Mouse (Mus musculus) small intestine, adult 2 months (tissue): ENCODE data around the gene Gm48552. TPM values are rescaled to one million over a fixed set of nuclear protein-coding genes. Genes with fewer than 3 reads are reported as not detected.

Experiments used
- H3K27ac ChIP-seq: fragments of 200-500 bp; 2 replicates; pipeline ENCODE4 v1.5.1; 2012; ENCODE audit warnings: low read depth, low read length, control low read depth, inconsistent platforms; ENCODE audit not compliant: insufficient read depth
- H3K27me3 ChIP-seq: fragments of 200-500 bp; 2 replicates; pipeline ENCODE4 v1.6.1; 2012; ENCODE audit warnings: mild to moderate bottlenecking, moderate library complexity, low read length, inconsistent platforms; ENCODE audit not compliant: control insufficient read depth, insufficient read depth
- H3K36me3 ChIP-seq: fragments of 200-500 bp; 2 replicates; pipeline ENCODE4 v1.6.1; 2012; ENCODE audit warnings: mild to moderate bottlenecking, low read length, control low read depth, inconsistent platforms; ENCODE audit not compliant: control insufficient read depth, insufficient read depth
- H3K4me1 ChIP-seq: fragments of 200-500 bp; 2 replicates; pipeline ENCODE4 v1.6.1; 2012; ENCODE audit warnings: low read length, inconsistent platforms, mixed read lengths; ENCODE audit not compliant: control insufficient read depth, insufficient read depth, insufficient read length
- H3K4me3 ChIP-seq: fragments of 200-500 bp; 2 replicates; pipeline ENCODE4 v1.5.1; 2012; ENCODE audit warnings: low read depth, mild to moderate bottlenecking, control low read depth, inconsistent platforms, low read length, moderate library complexity
- CTCF ChIP-seq: fragments of 200-500 bp; IDR thresholded peaks from 2 replicates; pipeline ENCODE4 v1.5.1; 2012; ENCODE audit warnings: low read depth, mild to moderate bottlenecking, control low read depth, inconsistent platforms, low read length, moderate library complexity, mixed read lengths; ENCODE audit not compliant: insufficient replicate concordance, insufficient read length; ENCODE audit errors: extremely low read depth
- POLR2A ChIP-seq: fragments of 200-500 bp; IDR thresholded peaks from 2 replicates; pipeline ENCODE4 v1.6.1; 2012; ENCODE audit warnings: low read depth, mild to moderate bottlenecking, control low read depth, inconsistent platforms, low read length, moderate library complexity
- WGBS: fragments of 180-500 bp; shearing (Covaris S2); methylation state at CpG from one replicate; pipeline ENCODE4 v1.1.7; 2018; 5-methylcytosine and 5-hydroxymethylcytosine counted together
- polyA plus RNA-seq: library from polyadenylated mRNA; depleted of rRNA; stranded (reverse); fragments of >200 nt; gene quantifications from 2 replicates; pipeline ENCODE4 v1.2.3, GENCODE M21; 2012

Gene Gm48552
- polyA plus RNA-seq, 1 experiment = 5.0 TPM

DNA sequence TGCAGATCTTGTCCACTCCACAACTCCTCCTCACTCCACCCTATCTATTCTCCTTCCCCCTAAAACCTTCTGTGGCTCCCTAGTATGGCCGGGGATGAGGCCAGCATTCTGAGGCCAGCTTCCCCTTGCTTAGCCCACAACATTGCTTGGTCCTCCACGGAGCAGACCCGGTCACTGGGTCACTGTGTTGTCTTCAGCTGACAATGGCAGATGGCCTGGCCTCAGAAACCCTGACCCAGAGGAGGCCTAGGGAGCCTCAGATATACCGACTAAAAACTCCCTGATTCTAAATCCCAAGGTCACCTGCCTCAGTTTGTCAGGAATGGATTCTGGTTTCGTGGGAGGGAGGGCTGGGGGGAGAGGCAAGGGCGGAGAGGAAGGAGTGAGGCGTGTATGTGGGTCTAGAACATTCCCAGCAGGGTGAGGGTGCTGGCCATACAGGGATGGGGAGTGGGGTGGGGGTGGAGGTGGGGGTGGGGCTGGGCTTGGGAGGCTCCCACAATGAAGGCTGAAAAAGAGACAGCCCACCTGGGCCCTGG, 13.5 kb downstream of the Gm48552 start:
- no peak overlapping the region for H3K4me3 ChIP-seq
- H3K27ac ChIP-seq = no peak overlapping the region
- peaks cover 20% of the 10 kb centered on the region for H3K4me1 ChIP-seq
- 72% methylated on average over 7 of the region's 7 CpGs for WGBS
- H3K36me3 ChIP-seq = peaks cover 12% of the 10 kb centered on the region
- H3K27me3 ChIP-seq = no peaks in the 10 kb centered on the region
- no peak for TF ChIP-seq CTCF
- no peak for TF ChIP-seq POLR2A

- Histone ChIP-seq H3K27ac (no peak overlapping the region), H3K27me3 (no peaks in the 10 kb centered on the region), H3K36me3 (peaks cover 12% of the 10 kb centered on the region), H3K4me3 (no peak overlapping the region), H3K4me1 (peaks cover 29% of the 10 kb centered on the region)
- TF ChIP-seq POLR2A (no peak), CTCF (no peak)
- 83% methylated on average over 10 of the region's 10 CpGs for WGBS
These were observed 14.7 kb downstream of the Gm48552 start for GRCm38 (mm10) chr10:81403511-81403910.

DNA sequence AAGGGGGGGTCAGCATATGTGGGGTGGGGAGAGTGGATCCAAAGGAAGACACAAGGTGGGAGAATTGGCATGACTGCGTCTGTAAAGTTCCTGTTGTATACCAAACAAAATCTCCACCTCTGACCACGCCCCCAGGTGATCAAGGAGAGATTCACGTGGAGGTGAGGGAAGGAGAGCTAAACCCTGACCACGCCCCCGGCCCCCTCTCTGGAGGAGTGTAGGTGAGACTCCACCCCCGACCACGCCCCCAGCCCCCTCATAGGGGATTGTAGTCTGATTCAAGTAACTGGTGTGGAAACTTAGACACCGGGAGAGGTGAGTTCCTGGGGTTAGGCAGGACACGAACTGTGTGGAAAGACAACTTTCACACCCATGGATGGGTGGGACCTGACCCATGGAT, 15.3 kb downstream of the Gm48552 start:
- 51% methylated on average over 9 of the region's 9 CpGs for WGBS
- Histone ChIP-seq H3K27ac (no peak overlapping the region), H3K4me3 (no peak overlapping the region), H3K27me3 (no peaks in the 10 kb centered on the region), H3K36me3 (peaks cover 12% of the 10 kb centered on the region), H3K4me1 (peaks cover 35% of the 10 kb centered on the region)
- TF ChIP-seq POLR2A (no peak), CTCF (no peak)

DNA sequence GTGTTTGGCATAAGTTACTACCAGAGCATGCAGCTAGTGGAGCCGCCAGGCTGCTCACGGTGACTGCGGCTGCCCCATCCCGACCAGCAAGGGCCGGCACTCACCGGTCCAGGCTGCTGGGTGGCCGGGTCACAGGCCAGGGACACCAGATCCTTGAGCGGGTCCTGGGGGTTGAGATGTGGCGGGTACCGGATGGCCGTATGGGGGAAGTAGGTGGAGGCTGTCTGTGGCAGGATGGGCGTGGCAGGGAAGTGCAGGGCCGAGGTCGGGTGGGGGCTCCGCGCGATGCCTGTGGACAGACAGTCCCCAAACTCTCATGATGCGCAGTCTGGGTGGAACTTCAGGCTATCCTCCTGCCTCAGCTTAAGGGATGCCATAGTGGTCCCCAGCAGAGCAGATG, 15.9 kb downstream of the Gm48552 start:
- WGBS = 68% methylated on average over 18 of the region's 18 CpGs
- H3K4me3 ChIP-seq = no peak overlapping the region
- no peaks in the 10 kb centered on the region for H3K27me3 ChIP-seq
- no peak overlapping the region for H3K27ac ChIP-seq
- H3K4me1 ChIP-seq = peaks cover 39% of the 10 kb centered on the region
- TF ChIP-seq CTCF (no peak), POLR2A (no peak)
- peaks cover 12% of the 10 kb centered on the region for H3K36me3 ChIP-seq

GRCm38 (mm10) chr10:81405588-81406201, 16.9 kb downstream of the Gm48552 start:
- Histone ChIP-seq H3K36me3 (peaks cover 7% of the 10 kb centered on the region; the same call in 1 of the 2 replicates), H3K27me3 (no peaks in the 10 kb centered on the region), H3K4me3 (no peak overlapping the region), H3K27ac (no peak overlapping the region), H3K4me1 (peaks cover 47% of the 10 kb centered on the region)
- 56% methylated on average over 13 of the region's 13 CpGs for WGBS
- TF ChIP-seq POLR2A (no peak), CTCF (peak; percentile 74; the same call in 1 of the 2 replicates)

- WGBS = 77% methylated on average over 24 of the region's 24 CpGs
- Histone ChIP-seq H3K4me1 (peaks cover 54% of the 10 kb centered on the region), H3K27me3 (no peaks in the 10 kb centered on the region), H3K4me3 (peak overlapping the region; percentile 46), H3K36me3 (peaks cover 7% of the 10 kb centered on the region; the same call in 1 of the 2 replicates), H3K27ac (no peak overlapping the region)
- TF ChIP-seq CTCF (no peak), POLR2A (no peak)
These were observed 18.0 kb downstream of the Gm48552 start for GRCm38 (mm10) chr10:81406504-81407440.

DNA sequence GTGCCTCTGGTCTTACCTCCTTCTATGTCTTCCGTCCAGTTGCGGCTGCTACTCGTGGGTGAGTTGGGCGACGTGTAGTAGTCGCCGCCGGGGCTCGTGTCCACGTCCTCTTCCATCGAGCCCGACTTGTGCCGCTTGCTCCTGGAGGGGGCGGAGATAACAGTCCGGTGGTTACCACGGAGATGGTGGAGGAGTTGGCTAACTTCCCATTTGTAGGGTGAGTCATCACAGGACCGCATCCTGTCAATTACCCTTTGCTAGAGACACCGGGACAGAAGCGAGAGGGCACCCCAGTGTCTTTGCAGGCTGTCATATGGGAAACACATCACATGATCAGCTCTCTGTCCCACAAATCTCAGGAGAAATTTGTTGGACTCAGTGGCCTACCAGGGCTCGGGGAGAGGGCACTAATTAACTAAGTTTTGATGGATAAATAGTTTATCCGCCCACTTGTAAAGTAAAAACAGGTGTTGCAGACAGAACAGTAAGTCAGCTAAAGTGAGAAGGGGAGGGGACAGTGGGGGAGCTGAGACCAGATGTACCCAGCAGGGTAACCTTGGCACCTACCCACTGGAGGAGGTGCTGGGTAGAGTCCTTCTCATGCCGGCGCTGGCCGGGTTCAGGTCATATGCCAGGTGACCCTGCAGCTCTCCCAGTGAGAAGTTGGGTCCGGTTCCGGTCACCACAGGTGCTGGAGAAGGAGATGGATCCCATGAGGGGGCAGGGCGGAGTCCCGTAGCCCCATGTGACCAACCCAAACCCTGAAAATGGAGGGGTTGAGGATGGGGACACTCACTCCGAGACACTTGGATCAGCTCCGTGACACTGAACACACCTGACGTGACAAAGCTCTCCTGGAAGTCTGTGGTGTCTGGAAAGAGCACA, 19.0 kb downstream of the Gm48552 start:
- 45% methylated on average over 31 of the region's 31 CpGs for whole genome bisulfite sequencing
- H3K36me3 ChIP-seq = peaks cover 7% of the 10 kb centered on the region; the same call in 1 of the 2 replicates
- no peaks in the 10 kb centered on the region for H3K27me3 ChIP-seq
- peak overlapping the region; percentile 46 for H3K4me3 ChIP-seq
- peaks cover 56% of the 10 kb centered on the region for H3K4me1 ChIP-seq
- peak overlapping the region; percentile 40; the same call in 1 of the 2 replicates for H3K27ac ChIP-seq
- no peak for TF ChIP-seq POLR2A
- TF ChIP-seq CTCF = no peak
